Mouse (Mus musculus): ENCODE data around the gene Sh3glb2. TPM values are rescaled to one million over a fixed set of nuclear protein-coding genes. Genes with fewer than 3 reads are reported as not detected.

Gene Sh3glb2
- polyA plus RNA-seq, 1 experiment from 2014 or later = 90.3 TPM

- Histone ChIP-seq H3K9me3 (replicated peaks) (no peaks in the 10 kb centered on the region), H3K27ac (no peak overlapping the region), H3K4me1 (no peaks in the 10 kb centered on the region), H3K27me3 (ENCODE audit: low read depth, poor library complexity, severe bottlenecking) (no peaks in the 10 kb centered on the region), H3K36me3 (peaks cover 98% of the 10 kb centered on the region), H3K4me3 (no peak overlapping the region)
- no peak for DNase-seq (ENCODE audit: low spot score)
- 93% methylated on average over 4 of the region's 4 CpGs for WGBS
Measured at GRCm38 (mm10) chr2:30316136-30316535, 43.0 kb downstream of the Sh3glb2 start.

- no peaks in the 10 kb centered on the region for H3K4me1 ChIP-seq
- H3K9me3 ChIP-seq (replicated peaks) = no peaks in the 10 kb centered on the region
- peaks cover 98% of the 10 kb centered on the region for H3K36me3 ChIP-seq
- 96% methylated on average over 2 of the region's 2 CpGs for WGBS
- H3K27ac ChIP-seq = no peak overlapping the region
- H3K4me3 ChIP-seq = no peak overlapping the region
- no peak for DNase-seq (ENCODE audit: low spot score)
- H3K27me3 ChIP-seq (ENCODE audit: low read depth, poor library complexity, severe bottlenecking) = no peaks in the 10 kb centered on the region
Measured at GRCm38 (mm10) chr2:30311481-30311880, 47.7 kb downstream of the Sh3glb2 start.

- Histone ChIP-seq H3K27ac (no peak overlapping the region), H3K27me3 (ENCODE audit: low read depth, poor library complexity, severe bottlenecking) (no peaks in the 10 kb centered on the region), H3K36me3 (peaks cover 98% of the 10 kb centered on the region), H3K4me1 (no peaks in the 10 kb centered on the region), H3K9me3 (replicated peaks) (no peaks in the 10 kb centered on the region), H3K4me3 (no peak overlapping the region)
- 90% methylated on average over 3 of the region's 3 CpGs for WGBS
- DNase-seq (ENCODE audit: low spot score) = no peak
Measured at GRCm38 (mm10) chr2:30309351-30309750, 49.8 kb downstream of the Sh3glb2 start.

GRCm38 (mm10) chr2:30306087-30306486, 53.0 kb downstream of the Sh3glb2 start:
- 97% methylated on average over 7 of the region's 7 CpGs for WGBS
- H3K27me3 ChIP-seq (ENCODE audit: low read depth, poor library complexity, severe bottlenecking) = no peaks in the 10 kb centered on the region
- DNase-seq (ENCODE audit: low spot score) = no peak
- no peaks in the 10 kb centered on the region for H3K9me3 ChIP-seq (replicated peaks)
- H3K4me1 ChIP-seq = no peaks in the 10 kb centered on the region
- no peak overlapping the region for H3K27ac ChIP-seq
- H3K4me3 ChIP-seq = no peak overlapping the region
- H3K36me3 ChIP-seq = peaks cover 100% of the 10 kb centered on the region

GRCm38 (mm10) chr2:30299966-30300365, 59.2 kb downstream of the Sh3glb2 start:
- H3K27me3 ChIP-seq (ENCODE audit: low read depth, poor library complexity, severe bottlenecking) = no peaks in the 10 kb centered on the region
- no peak for DNase-seq (ENCODE audit: low spot score)
- H3K36me3 ChIP-seq = peaks cover 97% of the 10 kb centered on the region
- H3K9me3 ChIP-seq (replicated peaks) = no peaks in the 10 kb centered on the region
- WGBS = 93% methylated on average over 5 of the region's 5 CpGs
- no peak overlapping the region for H3K27ac ChIP-seq
- H3K4me3 ChIP-seq = no peak overlapping the region
- no peaks in the 10 kb centered on the region for H3K4me1 ChIP-seq

GRCm38 (mm10) chr2:30299525-30299924, 59.6 kb downstream of the Sh3glb2 start:
- H3K27ac ChIP-seq = no peak overlapping the region
- DNase-seq (ENCODE audit: low spot score) = no peak
- H3K4me3 ChIP-seq = no peak overlapping the region
- no peaks in the 10 kb centered on the region for H3K9me3 ChIP-seq (replicated peaks)
- H3K27me3 ChIP-seq (ENCODE audit: low read depth, poor library complexity, severe bottlenecking) = no peaks in the 10 kb centered on the region
- H3K4me1 ChIP-seq = no peaks in the 10 kb centered on the region
- WGBS = 86% methylated on average over 3 of the region's 3 CpGs
- peaks cover 93% of the 10 kb centered on the region for H3K36me3 ChIP-seq

Small RNA genes within 50 kb of the gene (microRNA-seq; reads per million reads assigned to microRNA genes)
- gene Gm47292 = not detected

Other genes with a start within 250 kb of the Sh3glb2 start
- gene Zer1, start 234.8 kb downstream of the Sh3glb2 start, polyA plus RNA-seq (2016; fragmentation: Nextera tagmentation; extraction: Ambion mirVana) = 6.5 and 9.3 TPM in 2 replicates
- 6.8 and 8.1 TPM in 2 replicates for gene Tbc1d13, start 225.6 kb downstream of the Sh3glb2 start, polyA plus RNA-seq (2016; fragmentation: Nextera tagmentation; extraction: Ambion mirVana)
- gene Endog, start 187.8 kb downstream of the Sh3glb2 start, polyA plus RNA-seq (2016; fragmentation: Nextera tagmentation; extraction: Ambion mirVana) = 15.2 and 19.5 TPM in 2 replicates
- 104 and 107 TPM in 2 replicates for gene Spout1, start 180.9 kb downstream of the Sh3glb2 start, polyA plus RNA-seq (2016; fragmentation: Nextera tagmentation; extraction: Ambion mirVana)
- 7.5 and 8.4 TPM in 2 replicates for gene Kyat1, start 153.5 kb downstream of the Sh3glb2 start, polyA plus RNA-seq (2016; fragmentation: Nextera tagmentation; extraction: Ambion mirVana)
- 44.4 and 46.0 TPM in 2 replicates for gene Lrrc8a, start 121.6 kb downstream of the Sh3glb2 start, polyA plus RNA-seq (2016; fragmentation: Nextera tagmentation; extraction: Ambion mirVana)
- 0.04 and 0.08 TPM in 2 replicates for gene Gm28035, start 118.8 kb downstream of the Sh3glb2 start, polyA plus RNA-seq (2016; fragmentation: Nextera tagmentation; extraction: Ambion mirVana)
- gene Phyhd1, start 93.1 kb downstream of the Sh3glb2 start, polyA plus RNA-seq (2016; fragmentation: Nextera tagmentation; extraction: Ambion mirVana) = 1.4 and 3.3 TPM in 2 replicates
- gene Gm28038, start 78.3 kb downstream of the Sh3glb2 start, polyA plus RNA-seq (2016; fragmentation: Nextera tagmentation; extraction: Ambion mirVana) = not detected in 2 replicates
- 26.8 and 27.5 TPM in 2 replicates for gene Dolk, start 73.0 kb downstream of the Sh3glb2 start, polyA plus RNA-seq (2016; fragmentation: Nextera tagmentation; extraction: Ambion mirVana)
- 74.4 and 77.1 TPM in 2 replicates for gene Nup188, start 72.9 kb downstream of the Sh3glb2 start, polyA plus RNA-seq (2016; fragmentation: Nextera tagmentation; extraction: Ambion mirVana)
- gene Miga2, start 4.9 kb upstream of the Sh3glb2 start, polyA plus RNA-seq (2016; fragmentation: Nextera tagmentation; extraction: Ambion mirVana) = 30.8 and 33.3 TPM in 2 replicates
- gene Dolpp1, start 32.9 kb upstream of the Sh3glb2 start, polyA plus RNA-seq (2016; fragmentation: Nextera tagmentation; extraction: Ambion mirVana) = 37.6 and 45.4 TPM in 2 replicates
- 21.9 and 22.9 TPM in 2 replicates for gene Crat, start 56.5 kb upstream of the Sh3glb2 start, polyA plus RNA-seq (2016; fragmentation: Nextera tagmentation; extraction: Ambion mirVana)
- gene Ptpa, start 56.7 kb upstream of the Sh3glb2 start, polyA plus RNA-seq (2016; fragmentation: Nextera tagmentation; extraction: Ambion mirVana) = 172 and 177 TPM in 2 replicates
- gene Ier5l, start 114.9 kb upstream of the Sh3glb2 start, polyA plus RNA-seq (2016; fragmentation: Nextera tagmentation; extraction: Ambion mirVana) = 2.2 and 2.9 TPM in 2 replicates
- gene Cstad, start 235.7 kb upstream of the Sh3glb2 start, polyA plus RNA-seq (2016; fragmentation: Nextera tagmentation; extraction: Ambion mirVana) = 0.55 and 0.95 TPM in 2 replicates

Measured in limb, embryonic 10.5 days (tissue).